Mouse (Mus musculus) gonadal fat pad, adult 2 months (tissue): ENCODE results near the gene Esyt1. TPM values are rescaled to one million over a fixed set of nuclear protein-coding genes. Genes with fewer than 3 reads are reported as not detected.
A peak's percentile ranks its signal among the peaks of the same experiment; 100 is the strongest.
"Not testable (repeated sequence)": the region's sequence is repeated elsewhere in the genome, so short reads cannot be mapped to it uniquely, and the experiment has no call there.

ENCODE experiments used
- DNase-seq: peaks from one replicate; pipeline ENCODE4 v3.0.0-alpha.2; 2012; ENCODE audit warnings: low read depth
- polyA plus RNA-seq: library from polyadenylated mRNA; depleted of rRNA; stranded (reverse); fragments of >200 nt; gene quantifications from 2 replicates; pipeline ENCODE4 v1.2.3, GENCODE M21; 2012; rRNA removed

The Esyt1 gene
- polyA plus RNA-seq: 135 and 140 TPM in 2 replicates

GRCm38 (mm10) chr10:128525671-128526308 lies at the start of gene Esyt1:
Esyt1 (minus strand) TSS chr10:128525871.
- peak; percentile 84 for DNase-seq

DNA sequence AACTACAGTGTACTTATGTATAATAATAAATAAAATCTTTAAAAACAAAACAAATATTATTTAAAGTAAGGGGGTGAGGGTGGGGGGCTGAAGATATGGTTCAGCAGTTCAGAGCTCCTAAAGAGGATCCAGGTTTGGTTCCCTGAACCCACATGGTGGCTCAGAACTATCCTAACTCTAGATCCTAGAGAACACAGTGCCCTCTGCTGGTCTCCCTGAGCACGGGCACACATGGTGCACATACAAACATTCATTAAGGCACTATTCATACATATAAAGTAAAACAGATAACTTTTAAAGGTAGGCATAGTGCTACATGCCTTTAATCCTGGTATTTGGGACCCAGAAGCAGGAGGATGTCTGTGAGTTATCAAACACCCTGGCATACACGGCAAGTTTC lies 49.4 kb upstream of the Esyt1 start:
- DNase-seq: no peak

GRCm38 (mm10) chr10:128565788-128566531 lies 40.3 kb upstream of the Esyt1 start, which contains the start of gene Pa2g4:
Pa2g4 (minus strand) TSS chr10:128565987.
- DNase-seq: peak; percentile 97

GRCm38 (mm10) chr10:128565206-128565787 lies 39.6 kb upstream of the Esyt1 start:
- no peak for DNase-seq

- no peak for DNase-seq
Observed at GRCm38 (mm10) chr10:128563544-128563943, 37.9 kb upstream of the Esyt1 start.

DNA sequence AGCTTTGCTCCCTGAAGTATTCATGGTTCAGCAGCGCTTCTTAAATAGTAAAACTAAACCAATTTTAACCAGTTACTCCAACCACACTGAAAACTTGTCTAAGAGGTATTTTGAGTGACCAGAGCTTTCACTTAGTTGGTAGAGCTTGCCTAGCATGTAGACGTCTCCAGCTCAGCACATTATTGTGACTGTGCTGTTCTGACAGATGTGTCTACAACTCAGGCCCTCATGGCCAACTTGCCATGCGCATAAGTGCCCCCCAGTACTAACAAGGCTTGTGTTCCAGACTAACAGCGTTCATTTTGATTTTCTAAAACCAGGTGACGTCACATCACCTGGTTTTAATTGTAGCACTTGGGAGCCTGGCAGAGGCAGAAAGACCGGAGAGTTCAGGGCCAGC lies 31.3 kb upstream of the Esyt1 start:
- no peak for DNase-seq

- DNase-seq: no peak
Observed at GRCm38 (mm10) chr10:128556286-128556685, 30.6 kb upstream of the Esyt1 start.

GRCm38 (mm10) chr10:128555567-128555966 lies 29.9 kb upstream of the Esyt1 start:
- DNase-seq: not testable (repeated sequence)

DNA sequence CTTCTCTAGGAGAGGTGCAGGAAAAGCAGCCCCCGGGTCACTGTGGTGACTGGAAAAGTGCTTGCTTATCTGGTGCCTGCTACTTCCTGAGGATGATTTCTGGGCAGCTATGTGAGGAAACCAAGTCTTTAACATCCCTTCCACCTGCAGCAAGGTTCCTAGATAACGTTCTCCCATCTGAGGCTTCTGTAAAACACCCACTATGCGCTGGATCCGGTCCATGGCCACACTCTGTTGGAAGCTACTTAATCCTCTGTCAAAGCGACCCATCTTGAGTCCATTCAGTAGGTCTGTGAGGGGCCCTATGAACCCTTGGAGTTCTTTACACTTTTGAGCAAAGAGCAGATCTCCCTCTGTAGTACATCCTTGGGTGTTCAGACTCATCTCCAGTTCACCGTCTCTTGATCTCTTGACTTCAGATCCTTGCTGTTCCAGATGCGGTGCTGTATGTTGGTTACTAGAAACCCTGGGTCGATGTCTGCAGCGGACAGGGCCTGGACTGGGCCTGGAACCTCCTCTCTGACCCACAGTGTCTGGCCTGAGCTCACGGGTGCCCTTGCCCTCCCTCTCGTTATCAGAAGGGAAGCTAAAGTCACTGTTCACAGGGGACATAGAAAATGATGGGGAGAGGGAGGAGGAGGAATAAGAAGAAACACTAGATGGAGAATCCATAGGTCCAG lies 24.6 kb upstream of the Esyt1 start:
- DNase-seq: not testable (repeated sequence)

DNA sequence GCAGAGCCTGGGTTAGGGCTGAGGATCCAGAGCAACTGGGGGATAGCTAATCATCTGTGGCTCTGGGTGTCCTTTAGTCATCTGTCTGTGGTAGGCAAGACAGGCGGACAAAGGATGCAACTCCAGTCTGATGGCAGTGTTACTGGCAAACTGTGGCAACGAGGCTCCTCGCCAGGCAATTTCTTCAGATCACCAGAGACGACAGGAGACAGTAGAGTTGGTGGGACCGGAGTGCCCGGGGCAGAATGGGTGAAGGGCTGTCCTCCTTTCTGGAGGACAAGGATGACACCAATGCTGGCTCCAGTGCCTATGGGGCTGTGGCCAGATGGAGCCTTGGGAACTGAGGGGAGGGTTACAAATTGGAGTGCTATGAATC lies 24.0 kb upstream of the Esyt1 start:
- not testable (repeated sequence) for DNase-seq

DNA sequence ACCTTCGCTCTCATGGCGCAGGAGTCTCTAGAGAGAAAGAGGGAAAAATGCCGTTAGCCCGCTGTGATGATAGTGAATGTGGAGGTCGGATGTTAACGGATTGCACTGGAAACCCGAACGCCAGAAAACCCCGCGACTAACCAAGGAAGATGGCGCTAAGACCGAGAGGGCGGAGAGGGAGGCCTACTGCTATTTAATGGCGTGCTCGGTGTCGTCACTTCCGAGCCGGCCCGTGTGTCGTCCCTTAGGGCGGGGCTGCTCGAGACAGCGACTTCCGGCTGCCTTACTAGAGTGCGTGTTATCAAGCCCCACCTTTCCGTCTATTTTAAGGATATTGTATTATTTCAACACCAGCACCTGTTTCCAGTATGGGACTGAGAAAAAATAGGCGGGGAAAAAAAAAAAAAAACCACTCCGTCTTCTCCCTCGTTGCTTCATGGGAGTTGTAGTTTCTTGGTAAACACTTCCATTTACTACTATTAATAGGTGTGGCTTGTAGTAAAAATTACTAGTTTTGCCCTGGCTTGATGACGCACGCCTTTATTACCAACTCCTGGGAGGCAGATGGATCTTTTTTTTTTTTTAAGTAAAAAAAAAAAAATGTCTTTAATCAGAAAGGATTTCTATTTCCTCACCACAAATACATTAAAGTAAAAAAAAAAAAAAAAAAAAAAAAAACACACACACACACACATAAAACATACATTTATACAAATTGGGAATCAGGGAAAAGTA lies 23.4 kb upstream of the Esyt1 start, which contains the start of gene Rpl41:
TSS of gene Rpl41 (minus strand) at position 359 of the 735 bp plus-strand sequence.
- peak; percentile 92 for DNase-seq

DNA sequence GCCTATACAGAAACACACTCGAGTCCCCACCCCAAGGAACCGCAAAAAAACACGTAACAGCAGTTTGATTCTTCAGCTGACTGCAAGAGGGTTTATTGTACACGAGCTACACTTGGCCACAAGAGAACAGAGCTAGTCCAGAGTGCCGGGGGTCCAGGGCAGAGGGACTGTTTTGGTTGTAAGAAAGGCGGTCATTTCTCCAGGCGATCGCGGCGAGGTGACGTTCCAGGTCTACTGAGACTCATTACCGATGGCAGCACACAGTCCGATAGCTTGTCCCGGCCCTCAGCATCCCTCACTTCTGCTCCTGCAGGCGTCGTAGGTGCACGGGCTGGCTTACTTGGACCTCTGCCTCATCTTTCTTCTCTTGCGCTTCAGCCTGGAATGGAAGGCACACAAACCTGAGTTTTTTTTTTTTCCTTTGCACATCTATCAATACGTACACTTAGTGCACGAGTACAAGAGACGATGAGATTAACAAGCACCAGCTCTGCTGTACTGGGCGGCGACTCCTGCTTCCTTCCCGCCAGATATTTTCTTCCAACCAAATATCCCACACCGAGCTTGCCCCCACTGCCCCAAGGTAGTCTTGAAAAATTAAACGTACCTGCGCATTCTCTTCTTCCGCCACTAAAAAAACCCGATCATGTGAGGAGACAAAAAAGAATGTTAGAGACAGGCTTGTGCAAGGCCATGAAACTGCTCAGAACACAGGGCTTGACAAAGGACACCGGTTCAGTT lies 22.6 kb upstream of the Esyt1 start:
- DNase-seq: not testable (repeated sequence)

DNA sequence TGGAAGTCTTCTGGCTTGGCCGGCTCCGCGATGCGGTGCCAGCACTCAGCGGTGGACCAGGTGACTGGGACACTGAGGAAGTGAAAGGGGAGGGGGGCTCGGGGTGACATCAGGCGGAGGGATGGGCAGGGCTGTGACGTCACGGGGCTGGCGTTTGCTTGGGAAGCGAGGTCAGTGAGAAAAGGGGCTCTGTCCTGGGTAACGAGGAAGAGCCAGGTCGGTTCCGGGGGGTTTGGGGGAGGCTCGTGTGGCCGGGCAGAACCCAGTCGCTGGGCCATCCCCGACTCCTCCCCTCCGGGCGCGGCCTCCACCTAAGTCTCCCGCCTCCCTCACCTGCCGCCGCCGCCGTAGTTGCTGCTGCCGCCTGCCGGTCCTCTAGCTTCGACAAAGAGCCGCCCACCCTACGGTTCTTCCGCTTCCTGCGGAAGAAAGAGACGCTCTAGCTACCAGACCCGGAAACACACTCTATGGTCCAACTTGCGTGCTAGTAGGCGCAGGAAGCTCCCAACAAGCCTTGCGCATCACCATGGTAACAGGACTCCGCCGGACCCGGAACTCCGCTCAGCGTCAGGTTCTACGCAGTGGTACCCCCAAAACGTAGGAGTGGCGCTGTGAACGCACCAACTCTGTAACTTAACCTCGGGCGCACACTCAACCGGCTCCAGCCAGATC lies 21.8 kb upstream of the Esyt1 start, which contains the start of gene Zc3h10:
TSS of gene Zc3h10 (minus strand) at position 414 of the 672 bp plus-strand sequence.
- peak; percentile 79 for DNase-seq

DNA sequence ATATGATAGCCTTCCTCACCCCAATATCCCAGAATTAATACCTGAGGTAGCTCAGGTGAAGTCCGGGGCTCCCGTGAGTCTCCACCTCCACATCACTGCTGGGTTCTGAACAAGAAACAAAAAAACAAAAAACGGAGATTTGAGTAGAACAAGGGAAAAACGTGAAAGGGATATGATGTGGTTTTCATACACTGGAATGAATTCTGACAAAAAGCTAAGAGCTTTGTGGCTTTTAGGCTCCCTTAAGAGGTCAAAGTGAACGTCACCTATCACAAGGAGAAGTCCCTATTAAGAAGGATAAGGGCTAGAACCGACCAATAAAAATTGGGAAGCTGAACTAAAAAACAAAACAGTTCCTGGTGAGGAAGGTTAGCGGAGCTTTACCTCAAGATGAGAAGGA lies 21.1 kb upstream of the Esyt1 start:
- DNase-seq: no peak

GRCm38 (mm10) chr10:128546361-128546760 lies 20.7 kb upstream of the Esyt1 start:
- DNase-seq: no peak

- no peak for DNase-seq
Observed at GRCm38 (mm10) chr10:128545570-128545898, 19.9 kb upstream of the Esyt1 start.

GRCm38 (mm10) chr10:128544674-128545569 lies 19.3 kb upstream of the Esyt1 start:
- no peak for DNase-seq

GRCm38 (mm10) chr10:128544151-128544657 lies 18.5 kb upstream of the Esyt1 start:
- no peak for DNase-seq

- no peak for DNase-seq
Observed at GRCm38 (mm10) chr10:128543100-128543499, 17.4 kb upstream of the Esyt1 start.
